Mouse (Mus musculus) adrenal gland (tissue): Measurements from ENCODE around the gene Gm36028.

Source experiments
- intact Hi-C: fragments of 180-260 bp; cut with DNase I; formaldehyde crosslinking; loops from one replicate; pipeline ENCODE4 v1.15.1; 2025

The Gm36028 gene

GRCm38 (mm10) chr16:37865841-37866240 is 4.9 kb upstream of the Gm36028 start:
- intact Hi-C loops, result no loop called here

- intact Hi-C loops, result loop anchor here (5.0 kb wide), 1 partner anchor 47 kb away; no protein-coding TSS in a partner anchor
These were observed 2.9 kb upstream of the Gm36028 start for GRCm38 (mm10) chr16:37863876-37864275.

GRCm38 (mm10) chr16:37860213-37860612 is 733 bp downstream of the Gm36028 start:
- intact Hi-C loops, result loop anchor here (5.0 kb wide), 1 partner anchor 43 kb away; no protein-coding TSS in a partner anchor

GRCm38 (mm10) chr16:37857495-37857894 is 3.5 kb downstream of the Gm36028 start:
- intact Hi-C loops, result no loop called here

- intact Hi-C loops, result no loop called here
These were observed 4.6 kb downstream of the Gm36028 start for GRCm38 (mm10) chr16:37856327-37856726.

GRCm38 (mm10) chr16:37855583-37855982 is 5.4 kb downstream of the Gm36028 start:
- intact Hi-C loops, result no loop called here

- intact Hi-C loops, result no loop called here
These were observed 6.4 kb downstream of the Gm36028 start for GRCm38 (mm10) chr16:37854593-37854992.

- intact Hi-C loops, result no loop called here
These were observed 6.9 kb downstream of the Gm36028 start for GRCm38 (mm10) chr16:37854054-37854453.

- intact Hi-C loops, result no loop called here
These were observed 7.7 kb downstream of the Gm36028 start for GRCm38 (mm10) chr16:37853279-37853678.

- intact Hi-C loops, result no loop called here
These were observed 9.6 kb downstream of the Gm36028 start for GRCm38 (mm10) chr16:37851366-37851765.

- intact Hi-C loops, result no loop called here
These were observed 13.9 kb downstream of the Gm36028 start for GRCm38 (mm10) chr16:37847081-37847480.

GRCm38 (mm10) chr16:37845202-37845925 is 15.6 kb downstream of the Gm36028 start:
- intact Hi-C loops, result no loop called here

GRCm38 (mm10) chr16:37843740-37844139 is 17.2 kb downstream of the Gm36028 start:
- intact Hi-C loops, result no loop called here

- intact Hi-C loops, result no loop called here
These were observed 18.5 kb downstream of the Gm36028 start for GRCm38 (mm10) chr16:37842439-37842838.

GRCm38 (mm10) chr16:37837571-37837970 is 23.4 kb downstream of the Gm36028 start:
- intact Hi-C loops, result no loop called here

- intact Hi-C loops, result no loop called here
These were observed 29.9 kb downstream of the Gm36028 start for GRCm38 (mm10) chr16:37831041-37831440.

- intact Hi-C loops, result loop anchor here (5.0 kb wide), 1 partner anchor 386 kb away; no protein-coding TSS in a partner anchor
These were observed 34.7 kb downstream of the Gm36028 start for GRCm38 (mm10) chr16:37826286-37826685.

GRCm38 (mm10) chr16:37824778-37825505 is 36.0 kb downstream of the Gm36028 start:
- intact Hi-C loops, result loop anchor here (5.0 kb wide), 1 partner anchor 387 kb away; no protein-coding TSS in a partner anchor

- intact Hi-C loops, result no loop called here
These were observed 37.0 kb downstream of the Gm36028 start for GRCm38 (mm10) chr16:37823949-37824348.

GRCm38 (mm10) chr16:37817986-37818385 is 43.0 kb downstream of the Gm36028 start:
- intact Hi-C loops, result loop anchor here (2.0 to 5.0 kb wide), 2 partner anchors 44 to 131 kb away; partner anchors contain the start of gene Gm36028

- intact Hi-C loops, result loop anchor here (5.0 kb wide), 1 partner anchor 127 kb away; no protein-coding TSS in a partner anchor
These were observed 46.5 kb downstream of the Gm36028 start for GRCm38 (mm10) chr16:37814383-37814971.
